Mouse (Mus musculus): ENCODE measurements around the gene 1300017J02Rik.

The 1300017J02Rik gene

GRCm38 (mm10) chr9:103265778-103266177 lies 39.1 kb downstream of the 1300017J02Rik start:
- DNase-seq = no peak

GRCm38 (mm10) chr9:103252906-103253305 lies 52.0 kb downstream of the 1300017J02Rik start:
- DNase-seq = no peak

- no peak for DNase-seq
These were observed 56.3 kb downstream of the 1300017J02Rik start for GRCm38 (mm10) chr9:103248618-103249017.

- no peak for DNase-seq
These were observed 58.2 kb downstream of the 1300017J02Rik start for GRCm38 (mm10) chr9:103246526-103247168.

- no peak for DNase-seq
These were observed 61.2 kb downstream of the 1300017J02Rik start for GRCm38 (mm10) chr9:103243640-103244039.

GRCm38 (mm10) chr9:103241206-103241605 lies 63.7 kb downstream of the 1300017J02Rik start:
- DNase-seq = no peak

GRCm38 (mm10) chr9:103239471-103239870 lies 65.4 kb downstream of the 1300017J02Rik start:
- DNase-seq = no peak

GRCm38 (mm10) chr9:103234565-103235165 lies 70.2 kb downstream of the 1300017J02Rik start:
- peak; percentile 8 for DNase-seq

- DNase-seq = no peak
These were observed 70.8 kb downstream of the 1300017J02Rik start for GRCm38 (mm10) chr9:103234059-103234458.

GRCm38 (mm10) chr9:103233006-103233395 lies 71.9 kb downstream of the 1300017J02Rik start:
- DNase-seq = no peak

GRCm38 (mm10) chr9:103232232-103233005 lies 72.5 kb downstream of the 1300017J02Rik start:
- no peak for DNase-seq

GRCm38 (mm10) chr9:103230151-103230951 lies 74.5 kb downstream of the 1300017J02Rik start, which contains the start of the genes Gm20425 and Trf:
Gene Gm20425, minus strand, starts transcription at chr9:103230307.
Gene Trf, minus strand, starts transcription at chr9:103230444.
- DNase-seq = peak; percentile 35

GRCm38 (mm10) chr9:103229037-103229867 lies 75.6 kb downstream of the 1300017J02Rik start:
- no peak for DNase-seq

- DNase-seq = no peak
These were observed 76.4 kb downstream of the 1300017J02Rik start for GRCm38 (mm10) chr9:103228370-103229003.

GRCm38 (mm10) chr9:103227760-103228159 lies 77.1 kb downstream of the 1300017J02Rik start:
- DNase-seq = no peak

GRCm38 (mm10) chr9:103226806-103227205 lies 78.1 kb downstream of the 1300017J02Rik start:
- DNase-seq = no peak

- no peak for DNase-seq
These were observed 79.4 kb downstream of the 1300017J02Rik start for GRCm38 (mm10) chr9:103225464-103225863.

- DNase-seq = no peak
These were observed 80.2 kb downstream of the 1300017J02Rik start for GRCm38 (mm10) chr9:103224721-103225120.

- DNase-seq = no peak
These were observed 90.6 kb downstream of the 1300017J02Rik start for GRCm38 (mm10) chr9:103214281-103214680.

- no peak for DNase-seq
These were observed 91.3 kb downstream of the 1300017J02Rik start for GRCm38 (mm10) chr9:103213631-103214030.
